Mouse (Mus musculus): ENCODE data around the gene Casz1. TPM values are rescaled to one million over a fixed set of nuclear protein-coding genes. Genes with fewer than 3 reads are reported as not detected.

The Casz1 gene
- total RNA-seq, 2 experiments from 2014 or later: 31.2 to 41.3 TPM

GRCm38 (mm10) chr4:148984701-148985540 lies 180.7 kb downstream of the Casz1 start:
- Histone ChIP-seq H3K4me3 (no peak overlapping the region), H3K27ac (no peak overlapping the region)
- TF ChIP-seq CTCF (IDR thresholded peaks at IDR 0.05): no peak
- intact Hi-C loops (cut with DNase I): loop anchor here (5.0 kb wide), 1 partner anchor 52 kb away; no protein-coding TSS in a partner anchor
- no peak for DNase-seq

GRCm38 (mm10) chr4:148985541-148986476 lies 181.6 kb downstream of the Casz1 start:
- TF ChIP-seq CTCF (IDR thresholded peaks at IDR 0.05): no peak
- Histone ChIP-seq H3K4me3 (peak overlapping the region; percentile 17; the same call in 1 of the 2 replicates), H3K27ac (no peak overlapping the region)
- DNase-seq: no peak
- intact Hi-C loops (cut with DNase I): loop anchor here (5.0 kb wide), 1 partner anchor 51 kb away; no protein-coding TSS in a partner anchor

- H3K4me3 ChIP-seq: no peak overlapping the region
- no peak for TF ChIP-seq CTCF (IDR thresholded peaks at IDR 0.05)
- intact Hi-C loops (cut with DNase I): no loop called here
- DNase-seq: no peak
- no peak overlapping the region for H3K27ac ChIP-seq
These were observed 185.8 kb downstream of the Casz1 start for GRCm38 (mm10) chr4:148990038-148990437.

GRCm38 (mm10) chr4:148993948-148994347 lies 189.7 kb downstream of the Casz1 start:
- Histone ChIP-seq H3K4me3 (no peak overlapping the region), H3K27ac (no peak overlapping the region)
- intact Hi-C loops (cut with DNase I): no loop called here
- no peak for TF ChIP-seq CTCF (IDR thresholded peaks at IDR 0.05)
- DNase-seq: no peak

GRCm38 (mm10) chr4:149000746-149001145 lies 196.5 kb downstream of the Casz1 start:
- Histone ChIP-seq H3K27ac (no peak overlapping the region), H3K4me3 (no peak overlapping the region)
- TF ChIP-seq CTCF (IDR thresholded peaks at IDR 0.05): no peak
- DNase-seq: no peak
- intact Hi-C loops (cut with DNase I): no loop called here

GRCm38 (mm10) chr4:149001515-149001914 lies 197.3 kb downstream of the Casz1 start:
- intact Hi-C loops (cut with DNase I): no loop called here
- H3K27ac ChIP-seq: no peak overlapping the region
- no peak for DNase-seq
- no peak overlapping the region for H3K4me3 ChIP-seq
- no peak for TF ChIP-seq CTCF (IDR thresholded peaks at IDR 0.05)

GRCm38 (mm10) chr4:149002441-149003093 lies 198.3 kb downstream of the Casz1 start:
- TF ChIP-seq CTCF (IDR thresholded peaks at IDR 0.05): no peak
- H3K4me3 ChIP-seq: no peak overlapping the region
- intact Hi-C loops (cut with DNase I): no loop called here
- DNase-seq: no peak
- H3K27ac ChIP-seq: no peak overlapping the region

Other genes starting within 250 kb of the Casz1 start
- gene Exosc10, start 246.0 kb upstream of the Casz1 start, total RNA-seq (2021): 10 to 100 TPM; 21.0 to 21.6 TPM
- 10 to 100 TPM; 12.0 to 12.2 TPM for gene Srm, start 212.9 kb upstream of the Casz1 start, total RNA-seq (2021)
- under 1 TPM; 0.56 to 0.69 TPM for gene Masp2, start 201.9 kb upstream of the Casz1 start, total RNA-seq (2021)
- 100 to 1,000 TPM; 132 to 136 TPM for gene Tardbp, start 177.4 kb upstream of the Casz1 start, total RNA-seq (2021)
- 1 to 10 TPM; 6.1 to 6.8 TPM for gene Gm572, start 161.1 kb upstream of the Casz1 start, total RNA-seq (2021)